Mouse (Mus musculus) spleen, adult 2 months (tissue): ENCODE data around the gene Cct7.

ENCODE experiments used
- CTCF ChIP-seq: fragments of 200-500 bp; IDR thresholded peaks from 2 replicates; pipeline ENCODE4 v1.5.1; 2011; ENCODE audit warnings: mild to moderate bottlenecking, inconsistent platforms; ENCODE audit not compliant: insufficient read depth, insufficient read length, insufficient replicate concordance; ENCODE audit errors: extremely low read depth
- POLR2A ChIP-seq: fragments of 200-500 bp; IDR thresholded peaks from 2 replicates; pipeline ENCODE4 v1.6.1; 2011; ENCODE audit warnings: low read depth, low read length, inconsistent platforms

GRCm38 (mm10) chr6:85480685-85481084 is 29.4 kb downstream of the Cct7 start:
- TF ChIP-seq CTCF (no peak), POLR2A (no peak)
